Mouse (Mus musculus) CH12.LX (cell line): ENCODE measurements around the gene Gstk1. TPM values are rescaled to one million over a fixed set of nuclear protein-coding genes. Genes with fewer than 3 reads are reported as not detected.

ENCODE experiments used
- DNase-seq: peaks from one replicate; pipeline ENCODE4 v3.0.0-alpha.2; 2013; ENCODE audit errors: extremely low read depth
- H3K27ac ChIP-seq: 2 replicates; pipeline ENCODE4 v1.5.1; 2012; ENCODE audit warnings: low read depth, mild to moderate bottlenecking, control low read depth, moderate library complexity; ENCODE audit not compliant: insufficient read depth
- H3K27me3 ChIP-seq: replicated peaks from 2 replicates; pipeline ENCODE3; 2012; ENCODE audit warnings: inconsistent platforms
- H3K36me3 ChIP-seq, 2 experiments: replicated peaks in 1 of 2; 2 replicates each; pipeline versions ENCODE3 to v1.6.1; 2012; ENCODE audit warnings: inconsistent platforms in 1 of 2, low read length in 1 of 2, mild to moderate bottlenecking in 1 of 2, mixed read lengths in 1 of 2, moderate library complexity in 1 of 2; ENCODE audit not compliant: control insufficient read depth in 1 of 2, insufficient read depth in 1 of 2
- H3K4me1 ChIP-seq, 2 experiments: 2 replicates each; pipeline ENCODE4 v1.6.1; 2012; ENCODE audit warnings: inconsistent platforms in 1 of 2, moderate library complexity in 1 of 2; ENCODE audit not compliant: insufficient read depth in 2 of 2, control insufficient read depth in 1 of 2
- H3K4me2 ChIP-seq: 2 replicates; pipeline ENCODE4 v1.6.1; 2012; ENCODE audit warnings: low read depth, mild to moderate bottlenecking, control low read depth; ENCODE audit not compliant: poor library complexity, insufficient read depth, severe bottlenecking
- H3K4me3 ChIP-seq, 3 experiments: fragments of 150-350 bp in 1 of 3; sonication (generic) in 1 of 3; replicated peaks in 1 of 3; 2 replicates each; pipeline versions ENCODE3 to v1.5.1; 2011 to 2012; ENCODE audit warnings: low read depth in 2 of 3, low read length in 2 of 3, mild to moderate bottlenecking in 2 of 3, moderate library complexity in 2 of 3, control low read depth in 1 of 3, improper control_type of control experiment in 1 of 3, inconsistent platforms in 1 of 3, mixed read lengths in 1 of 3; ENCODE audit not compliant: poor library complexity in 1 of 3
- H3K79me2 ChIP-seq: replicated peaks from 2 replicates; pipeline ENCODE4 v1.6.1; 2012; ENCODE audit warnings: mild to moderate bottlenecking, moderate library complexity; ENCODE audit not compliant: control insufficient read depth, poor library complexity, insufficient read depth, severe bottlenecking; ENCODE audit errors: extremely low read depth
- H3K9ac ChIP-seq: 2 replicates; pipeline ENCODE4 v1.6.1; 2012; ENCODE audit warnings: low read depth, mild to moderate bottlenecking, control low read depth, moderate library complexity; ENCODE audit not compliant: insufficient read depth
- H3K9me3 ChIP-seq: replicated peaks from 2 replicates; pipeline ENCODE3; 2012; ENCODE audit warnings: low read length, inconsistent platforms, mixed read lengths
- CHD2 ChIP-seq: IDR thresholded peaks from 2 replicates; pipeline ENCODE4 v1.6.1; 2011; ENCODE audit warnings: low read length, improper control_type of control experiment
- CTCF ChIP-seq, 2 experiments: IDR thresholded peaks in 1 of 2; conservative IDR thresholded peaks in 1 of 2; 2 replicates each; pipeline ENCODE4 v1.5.1; 2011 to 2012; ENCODE audit warnings: low read depth in 2 of 2, low read length in 2 of 2, improper control_type of control experiment in 1 of 2, inconsistent platforms in 1 of 2, mild to moderate bottlenecking in 1 of 2, moderate library complexity in 1 of 2
- ELF1 ChIP-seq: IDR thresholded peaks from 2 replicates; pipeline ENCODE4 v1.6.1; 2014; ENCODE audit warnings: low read depth, mild to moderate bottlenecking, inconsistent platforms, low read length, improper control_type of control experiment
- EP300 ChIP-seq: IDR thresholded peaks from 2 replicates; pipeline ENCODE4 v1.6.1; 2011; ENCODE audit warnings: low read length, improper control_type of control experiment
- ETS1 ChIP-seq: conservative IDR thresholded peaks from 2 replicates; pipeline ENCODE4 v1.6.1; 2012; ENCODE audit warnings: low read depth, mild to moderate bottlenecking, inconsistent platforms, low read length, improper control_type of control experiment, moderate library complexity
- JUN ChIP-seq: IDR thresholded peaks from 2 replicates; pipeline ENCODE4 v1.6.1; 2011; ENCODE audit warnings: low read depth, mild to moderate bottlenecking, low read length, improper control_type of control experiment, moderate library complexity; ENCODE audit not compliant: insufficient read depth
- KAT2A ChIP-seq: IDR thresholded peaks from 2 replicates; pipeline ENCODE4 v1.6.1; 2012; ENCODE audit warnings: low read length, improper control_type of control experiment, inconsistent platforms; ENCODE audit not compliant: insufficient replicate concordance
- MAFK ChIP-seq: IDR thresholded peaks from 2 replicates; pipeline ENCODE4 v1.6.1; 2011; ENCODE audit warnings: low read length, improper control_type of control experiment; ENCODE audit not compliant: insufficient replicate concordance
- MAX ChIP-seq: IDR thresholded peaks from 2 replicates; pipeline ENCODE4 v1.6.1; 2011; ENCODE audit warnings: low read length, improper control_type of control experiment
- MAZ ChIP-seq: IDR thresholded peaks from 2 replicates; pipeline ENCODE4 v1.6.1; 2012; ENCODE audit warnings: low read depth, mild to moderate bottlenecking, inconsistent platforms, low read length, improper control_type of control experiment, moderate library complexity
- MEF2A ChIP-seq: IDR thresholded peaks from 2 replicates; pipeline ENCODE4 v1.6.1; 2014; ENCODE audit warnings: low read depth, mild to moderate bottlenecking, inconsistent platforms, low read length, improper control_type of control experiment, borderline replicate concordance
- NRF1 ChIP-seq: IDR thresholded peaks from 2 replicates; pipeline ENCODE4 v1.6.1; 2014; ENCODE audit warnings: low read depth, mild to moderate bottlenecking, inconsistent platforms, low read length, improper control_type of control experiment, moderate library complexity
- PAX5 ChIP-seq: IDR thresholded peaks from 2 replicates; pipeline ENCODE4 v1.6.1; 2012; ENCODE audit warnings: low read length, inconsistent platforms, mixed read lengths
- RAD21 ChIP-seq: IDR thresholded peaks from 2 replicates; pipeline ENCODE4 v1.6.1; 2011; ENCODE audit warnings: low read depth, mild to moderate bottlenecking, low read length, improper control_type of control experiment, moderate library complexity
- RCOR1 ChIP-seq: conservative IDR thresholded peaks from 2 replicates; pipeline ENCODE4 v1.6.1; 2012; ENCODE audit warnings: low read depth, mild to moderate bottlenecking, inconsistent platforms, low read length, improper control_type of control experiment
- SIN3A ChIP-seq: IDR thresholded peaks from 2 replicates; pipeline ENCODE4 v1.6.1; 2012; ENCODE audit warnings: low read length, improper control_type of control experiment, inconsistent platforms
- SMC3 ChIP-seq: IDR thresholded peaks from 2 replicates; pipeline ENCODE4 v1.6.1; 2011; ENCODE audit warnings: low read depth, low read length, improper control_type of control experiment
- TCF12 ChIP-seq: IDR thresholded peaks from 2 replicates; pipeline ENCODE4 v1.6.1; 2014; ENCODE audit warnings: low read depth, mild to moderate bottlenecking, inconsistent platforms, low read length, improper control_type of control experiment
- UBTF ChIP-seq: IDR thresholded peaks from 2 replicates; pipeline ENCODE4 v1.6.1; 2012; ENCODE audit warnings: low read depth, mild to moderate bottlenecking, inconsistent platforms, low read length, improper control_type of control experiment, moderate library complexity
- USF1 ChIP-seq: IDR thresholded peaks from 2 replicates; pipeline ENCODE4 v1.6.1; 2014; ENCODE audit warnings: low read depth, mild to moderate bottlenecking, inconsistent platforms, low read length, improper control_type of control experiment
- USF2 ChIP-seq: conservative IDR thresholded peaks from 2 replicates; pipeline ENCODE4 v1.6.1; 2011; ENCODE audit warnings: low read depth, low read length, improper control_type of control experiment
- ZC3H11A ChIP-seq: IDR thresholded peaks from 2 replicates; pipeline ENCODE4 v1.6.1; 2012; ENCODE audit warnings: low read depth, mild to moderate bottlenecking, inconsistent platforms, low read length, improper control_type of control experiment
- ZKSCAN1 ChIP-seq: IDR thresholded peaks from 2 replicates; pipeline ENCODE4 v1.6.1; 2012; ENCODE audit warnings: low read depth, inconsistent platforms, low read length, improper control_type of control experiment, borderline replicate concordance
- ZMIZ1 ChIP-seq: IDR thresholded peaks from 2 replicates; pipeline ENCODE4 v1.6.1; 2012; ENCODE audit warnings: low read depth, mild to moderate bottlenecking, inconsistent platforms, low read length, improper control_type of control experiment
- ZNF384 ChIP-seq: IDR thresholded peaks from 2 replicates; pipeline ENCODE4 v1.6.1; 2012; ENCODE audit warnings: low read depth, low read length, improper control_type of control experiment, inconsistent platforms
- dilution Hi-C: fragments of 300-500 bp; cut with MboI; formaldehyde crosslinking; loops from 2 replicates; pipeline ENCODE4 v1.14.3; 2020; ENCODE audit warnings: low sequenced_read_pairs; ENCODE audit not compliant: extremely low pct_unique_long_range_greater_than_20kb, extremely low pct_ligation_motif_present
- in situ Hi-C: fragments of 300-500 bp; cut with MboI; formaldehyde crosslinking; loops from 3 replicates; pipeline ENCODE4 v1.14.3; 2019; ENCODE audit warnings: low sequenced_read_pairs, low pct_ligation_motif_present, low pct_unique_long_range_greater_than_20kb, mixed read lengths
- polyA plus RNA-seq: library from polyadenylated mRNA; unstranded; fragments of >175 nt; gene quantifications from 2 replicates; pipeline ENCODE4 v1.2.1, GENCODE M21; 2012; ENCODE audit warnings: low read depth; ENCODE audit not compliant: insufficient read length
- total RNA-seq, 2 experiments: library from RNA; depleted of rRNA; stranded (reverse); fragments of 300-350 nt in 1 of 2; fragments of >200 nt in 1 of 2; gene quantifications; 2 replicates each; pipeline ENCODE4 v1.2.3; 2012 to 2014

Gstk1 gene
- total and polyA plus RNA-seq, 3 experiments: 0.59 to 1.0 (median 0.85) TPM

- H3K9me3 ChIP-seq: no peaks in the 10 kb centered on the region
- H3K27me3 ChIP-seq: no peaks in the 10 kb centered on the region
- H3K36me3 ChIP-seq: no peaks in the 10 kb centered on the region
- no peak overlapping the region for H3K4me2 ChIP-seq
- dilution Hi-C loops: no loop called here
- no peaks in the 10 kb centered on the region for H3K79me2 ChIP-seq
- TF ChIP-seq NRF1 (no peak), CTCF (conservative IDR thresholded peaks at IDR 0.05 in 1 of 2, IDR thresholded peaks at IDR 0.05 in 1 of 2; ENCODE audit: low read depth in 2 of 2, low read length in 2 of 2) (no peak), MAZ (no peak), USF1 (no peak), ZNF384 (no peak), ZC3H11A (no peak), PAX5 (no peak), EP300 (no peak), CHD2 (no peak), SMC3 (no peak), ELF1 (no peak), JUN (no peak), MAX (no peak), TCF12 (no peak), ZKSCAN1 (no peak)
- TF ChIP-seq, all 38 proteins: peak for 0
- Histone ChIP-seq H3K4me1 (no peaks in the 10 kb centered on the region), H3K27ac (no peak overlapping the region), H3K9ac (no peak overlapping the region), H3K4me3 (no peak overlapping the region)
- in situ Hi-C loops: loop anchor here (25.0 kb wide), 1 partner anchor 362 kb away; the partner anchor contains the start of gene Tcaf3
- no peak for DNase-seq
These were observed 20.7 kb upstream of the Gstk1 start for GRCm38 (mm10) chr6:42225046-42225445.

GRCm38 (mm10) chr6:42227240-42228101 is 18.3 kb upstream of the Gstk1 start:
- Histone ChIP-seq H3K36me3 (no peaks in the 10 kb centered on the region), H3K79me2 (no peaks in the 10 kb centered on the region), H3K9ac (no peak overlapping the region), H3K4me1 (no peaks in the 10 kb centered on the region), H3K4me3 (no peak overlapping the region), H3K4me2 (peak overlapping the region; percentile 44; the same call in 1 of the 2 replicates), H3K27me3 (no peaks in the 10 kb centered on the region), H3K9me3 (no peaks in the 10 kb centered on the region), H3K27ac (no peak overlapping the region)
- TF ChIP-seq ZNF384 (peak; percentile 88), RCOR1 (no peak), UBTF (no peak), RAD21 (peak; percentile 90), MAFK (no peak), ZMIZ1 (no peak), JUN (no peak), ELF1 (no peak), MEF2A (no peak), ZC3H11A (peak; percentile 27; the same call in 1 of the 2 replicates), CHD2 (no peak), ETS1 (no peak), EP300 (no peak), SMC3 (peak; percentile 82), SIN3A (no peak), USF1 (no peak), CTCF (conservative IDR thresholded peaks at IDR 0.05 in 1 of 2, IDR thresholded peaks at IDR 0.05 in 1 of 2; ENCODE audit: low read depth in 2 of 2, low read length in 2 of 2) (peak; percentile 45 to 93), TCF12 (no peak), USF2 (no peak), KAT2A (no peak)
- in situ Hi-C loops (loop anchor here (25.0 kb wide), 1 partner anchor 360 kb away; the partner anchor contains the start of gene Tcaf3), dilution Hi-C loops (no loop called here)
- peak; percentile 67 for DNase-seq
